Comparison of ENCODE assay signal across 7 mouse cellular contexts in the genomic region with DNA sequence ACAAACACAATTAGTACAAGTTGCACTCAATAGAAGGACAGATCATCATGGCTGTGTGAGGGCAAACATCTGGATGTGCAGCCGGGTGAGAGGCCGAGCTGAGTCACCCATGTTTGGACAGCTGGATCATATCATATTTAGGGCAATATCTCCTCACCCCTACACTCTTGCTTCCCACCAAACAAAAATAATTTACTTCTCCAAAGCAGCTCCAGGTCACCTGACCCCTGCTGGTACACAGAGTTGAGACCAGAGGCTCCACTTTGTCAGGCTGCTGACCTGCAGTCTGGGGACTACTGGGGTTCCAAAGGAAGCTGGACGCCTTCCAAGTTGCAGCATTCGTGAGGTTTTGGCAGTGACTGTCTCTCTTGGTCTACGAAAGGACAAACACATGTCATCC.
DNase-seq lines count a peak whose midpoint lies in the region; ATAC-seq lines count a peak whose summit lies in the region.

No protein-coding gene starts in this region.

- intact Hi-C loops in gastrocnemius, postnatal 36 days (cut with DNase I): no loop called here

- peak; percentile 82 for DNase-seq in adrenal gland, adult 2 months
- DNase-seq in cerebellum, adult 11 months: peak; percentile 8
- DNase-seq in gastrocnemius, postnatal 36 days: peak; percentile 44 to 54
- peak; percentile 88 for DNase-seq in kidney, postnatal 14 days
- DNase-seq in skeletal muscle tissue, adult 2 months (ENCODE audit: low read depth, low spot score): peak; percentile 88

- no peak for ATAC-seq in CD4-positive, CD25-positive, alpha-beta regulatory T cell, adult 4 months
- no peak for ATAC-seq in megakaryocyte progenitor cell, adult 5-6 weeks (replicated peaks; ENCODE audit: poor library complexity)

Comparison
In these comparisons a context has a peak if more than half of its experiments do, and no peak if none do; other contexts are left out.
1. DNase-seq: peak in every context shown above with its lines; median percentile 88 in kidney, postnatal 14 days; 88 in skeletal muscle tissue, adult 2 months; 82 in adrenal gland, adult 2 months; 49 in gastrocnemius, postnatal 36 days; 8 in cerebellum, adult 11 months.